Mouse (Mus musculus): ENCODE data around the gene Atp6v0a1.
"Not testable (repeated sequence)": the region's sequence is repeated elsewhere in the genome, so short reads cannot be mapped to it uniquely, and the experiment has no call there.

- not testable (repeated sequence) for TF ChIP-seq CTCF (IDR thresholded peaks at IDR 0.05; ENCODE audit: control insufficient read depth, insufficient read depth, insufficient read length); USF1 (IDR thresholded peaks at IDR 0.05; ENCODE audit: low read depth); MYOG (IDR thresholded peaks at IDR 0.05; ENCODE audit: control insufficient read depth, extremely low read depth, insufficient read length)
- TF ChIP-seq CEBPB (IDR thresholded peaks at IDR 0.05; ENCODE audit: low read depth) = peak; percentile 62
Measured at GRCm38 (mm10) chr11:101001875-101002552, 7.2 kb upstream of the Atp6v0a1 start.

All from C2C12 (cell line).